Mouse (Mus musculus) hindbrain, embryonic 16.5 days (tissue): ENCODE measurements around the gene Itsn1. TPM values are rescaled to one million over a fixed set of nuclear protein-coding genes. Genes with fewer than 3 reads are reported as not detected.

Experiments
- ATAC-seq: fragments of 200-750 bp; cut with Nextera tagmentation; 2 replicates; pipeline ENCODE4 v1.8.0; 2017; ENCODE audit warnings: moderate TSS enrichment, moderate library complexity
- H3K27ac ChIP-seq: fragments of 300-500 bp; sonication (generic); 2 replicates; pipeline ENCODE4 v1.5.1; 2014; ENCODE audit warnings: low read depth, mild to moderate bottlenecking, control low read depth, low read length, moderate library complexity
- H3K27me3 ChIP-seq: fragments of 300-500 bp; sonication (generic); replicated peaks from 2 replicates; pipeline ENCODE4 v1.6.1; 2014; ENCODE audit warnings: low read length; ENCODE audit not compliant: control insufficient read depth, insufficient read depth
- H3K36me3 ChIP-seq: fragments of 300-500 bp; sonication (generic); 2 replicates; pipeline ENCODE4 v1.6.1; 2014; ENCODE audit warnings: mild to moderate bottlenecking, low read length, moderate library complexity, mixed read lengths; ENCODE audit not compliant: control insufficient read depth, insufficient read depth
- H3K4me1 ChIP-seq: fragments of 300-500 bp; sonication (generic); 2 replicates; pipeline ENCODE4 v1.6.1; 2014; ENCODE audit warnings: low read depth, low read length; ENCODE audit not compliant: control insufficient read depth, insufficient read depth
- H3K4me2 ChIP-seq: fragments of 300-500 bp; sonication (generic); 2 replicates; pipeline ENCODE4 v1.6.1; 2014; ENCODE audit warnings: mild to moderate bottlenecking, low read length, control low read depth, moderate library complexity
- H3K4me3 ChIP-seq: fragments of 300-500 bp; sonication (generic); 2 replicates; pipeline ENCODE4 v1.5.1; 2014; ENCODE audit warnings: mild to moderate bottlenecking, low read length, control low read depth, moderate library complexity
- H3K9ac ChIP-seq: fragments of 300-500 bp; sonication (generic); 2 replicates; pipeline ENCODE4 v1.6.1; 2014; ENCODE audit warnings: low read depth, mild to moderate bottlenecking, control low read depth, low read length, moderate library complexity
- H3K9me3 ChIP-seq: fragments of 300-500 bp; sonication (generic); 2 replicates; pipeline ENCODE4 v1.6.1; 2014; ENCODE audit warnings: mild to moderate bottlenecking, low read length, moderate library complexity; ENCODE audit not compliant: control insufficient read depth
- WGBS: fragments of 180-500 bp; shearing (Covaris S2); extraction: QIAGEN DNeasy Blood & Tissue Kit; methylation state at CpG from one replicate; pipeline ENCODE4 v1.1.7; 2014; 5-methylcytosine and 5-hydroxymethylcytosine counted together
- polyA plus RNA-seq: library from polyadenylated mRNA; unstranded; fragments of >200 nt; fragmentation: Nextera tagmentation; extraction: Ambion mirVana; gene quantifications from 2 replicates; pipeline ENCODE4 v1.2.1, GENCODE M21; 2015

The Itsn1 gene
- polyA plus RNA-seq, 1 experiment from 2014 or later: 49.6 TPM

DNA sequence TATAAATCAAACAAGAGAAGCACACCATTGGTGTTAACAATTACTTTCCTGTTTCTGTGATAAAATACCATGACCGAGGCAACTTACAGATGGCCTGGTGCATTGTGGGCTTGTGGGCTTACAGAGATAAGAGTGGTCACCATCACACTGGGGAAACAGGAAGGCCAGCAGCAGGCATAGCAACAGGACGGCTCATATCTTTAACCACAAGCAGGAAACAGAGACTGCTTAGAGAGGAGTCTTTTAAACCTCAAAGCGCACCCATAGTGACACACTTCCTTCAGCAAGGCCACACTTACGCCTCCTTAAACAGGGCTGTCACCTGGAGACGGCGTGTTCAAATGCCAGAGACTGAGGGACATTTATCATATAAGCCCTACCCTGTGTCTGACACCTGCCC lies 60.6 kb downstream of the Itsn1 start:
- peaks cover 7% of the 10 kb centered on the region; the same call in 1 of the 2 replicates for H3K4me1 ChIP-seq

GRCm38 (mm10) chr16:91792477-91793196 lies 63.6 kb downstream of the Itsn1 start:
- Histone ChIP-seq H3K9me3 (no peaks in the 10 kb centered on the region), H3K4me3 (no peak overlapping the region), H3K36me3 (0 out of 2 replicates have a peak, but pooled peaks cover 4% of the 10 kb centered on the region), H3K4me2 (no peak overlapping the region), H3K27me3 (no peaks in the 10 kb centered on the region), H3K9ac (no peak overlapping the region), H3K27ac (no peak overlapping the region), H3K4me1 (peaks cover 3% of the 10 kb centered on the region; the same call in 1 of the 2 replicates)
- 80% methylated on average over 8 of the region's 8 CpGs for WGBS
- no peak for ATAC-seq

More for the DNA sequence above, 60.6 kb downstream of the Itsn1 start:
- Histone ChIP-seq H3K36me3 (no peaks in the 10 kb centered on the region), H3K4me2 (no peak overlapping the region), H3K4me3 (no peak overlapping the region), H3K27me3 (no peaks in the 10 kb centered on the region), H3K9me3 (no peaks in the 10 kb centered on the region), H3K9ac (no peak overlapping the region), H3K27ac (no peak overlapping the region)
- WGBS: 76% methylated on average over 6 of the region's 6 CpGs
- ATAC-seq: no peak

GRCm38 (mm10) chr16:91793507-91794278 lies 64.6 kb downstream of the Itsn1 start:
- no peak for ATAC-seq
- Histone ChIP-seq H3K27ac (no peak overlapping the region), H3K36me3 (0 out of 2 replicates have a peak, but pooled peaks cover 4% of the 10 kb centered on the region), H3K27me3 (no peaks in the 10 kb centered on the region), H3K4me3 (no peak overlapping the region), H3K9ac (no peak overlapping the region), H3K4me2 (no peak overlapping the region), H3K9me3 (no peaks in the 10 kb centered on the region), H3K4me1 (peaks cover 3% of the 10 kb centered on the region; the same call in 1 of the 2 replicates)
- WGBS: 91% methylated on average over 13 of the region's 13 CpGs

DNA sequence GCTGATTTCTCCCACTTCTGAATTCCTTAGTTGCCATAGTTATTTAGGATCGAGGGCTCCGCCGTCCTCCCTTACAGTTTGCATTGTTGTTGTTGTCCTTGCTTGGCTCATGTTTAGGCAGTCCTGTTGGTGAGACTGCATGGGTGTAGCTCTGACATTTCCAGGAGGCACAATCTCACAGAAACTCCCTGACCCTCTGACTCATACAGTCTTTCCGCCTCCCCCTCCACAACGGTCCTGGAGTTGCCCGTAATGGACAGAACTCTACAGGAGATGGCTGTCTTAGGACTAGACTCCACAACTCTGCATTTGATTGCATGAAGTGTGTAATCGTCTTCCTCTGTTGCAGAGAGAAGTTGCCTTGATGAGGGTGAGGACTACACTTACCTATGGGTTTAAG lies 65.2 kb downstream of the Itsn1 start:
- Histone ChIP-seq H3K27ac (no peak overlapping the region), H3K36me3 (0 out of 2 replicates have a peak, but pooled peaks cover 4% of the 10 kb centered on the region), H3K27me3 (no peaks in the 10 kb centered on the region), H3K4me1 (peaks cover 3% of the 10 kb centered on the region; the same call in 1 of the 2 replicates), H3K4me3 (no peak overlapping the region), H3K9me3 (no peaks in the 10 kb centered on the region), H3K4me2 (no peak overlapping the region), H3K9ac (no peak overlapping the region)
- WGBS: 96% methylated on average over 7 of the region's 7 CpGs
- ATAC-seq: no peak

DNA sequence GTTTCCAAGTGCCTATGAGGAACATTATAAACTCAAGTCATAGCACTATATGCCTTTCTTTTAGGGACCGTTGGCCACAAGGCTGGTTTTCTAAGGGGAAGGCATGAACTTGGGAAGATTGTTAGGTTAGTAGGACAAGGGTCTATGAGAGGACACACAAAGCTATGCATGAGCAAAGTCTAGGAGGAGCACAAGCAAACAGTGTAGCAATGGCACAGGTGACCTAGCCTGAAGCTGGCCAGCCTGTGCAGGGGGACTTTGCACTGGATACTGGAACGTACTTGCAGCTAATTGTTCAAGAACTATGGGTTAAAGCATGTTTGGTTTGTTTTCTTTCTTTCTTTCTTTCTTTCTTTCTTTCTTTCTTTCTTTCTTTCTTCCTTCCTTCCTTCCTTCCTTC lies 66.0 kb downstream of the Itsn1 start:
- 95% methylated on average over 2 of the region's 2 CpGs for WGBS
- no peak overlapping the region for H3K4me3 ChIP-seq
- H3K27ac ChIP-seq: no peak overlapping the region

GRCm38 (mm10) chr16:91795606-91796005 lies 66.5 kb downstream of the Itsn1 start:
- Histone ChIP-seq H3K4me3 (no peak overlapping the region), H3K36me3 (0 out of 2 replicates have a peak, but pooled peaks cover 4% of the 10 kb centered on the region), H3K4me2 (no peak overlapping the region), H3K4me1 (no peaks in the 10 kb centered on the region), H3K9ac (no peak overlapping the region), H3K27ac (no peak overlapping the region), H3K27me3 (no peaks in the 10 kb centered on the region), H3K9me3 (no peaks in the 10 kb centered on the region)
- ATAC-seq: no peak
- WGBS: 97% methylated on average over 9 of the region's 9 CpGs

More for the DNA sequence above, 66.0 kb downstream of the Itsn1 start:
- H3K9me3 ChIP-seq: no peaks in the 10 kb centered on the region
- no peak overlapping the region for H3K9ac ChIP-seq
- H3K4me1 ChIP-seq: peaks cover 3% of the 10 kb centered on the region; the same call in 1 of the 2 replicates
- no peaks in the 10 kb centered on the region for H3K27me3 ChIP-seq
- no peak for ATAC-seq
- 0 out of 2 replicates have a peak, but pooled peaks cover 4% of the 10 kb centered on the region for H3K36me3 ChIP-seq
- H3K4me2 ChIP-seq: no peak overlapping the region

GRCm38 (mm10) chr16:91801426-91801825 lies 72.3 kb downstream of the Itsn1 start:
- Histone ChIP-seq H3K4me2 (no peak overlapping the region), H3K4me3 (no peak overlapping the region), H3K36me3 (peaks cover 15% of the 10 kb centered on the region), H3K9ac (no peak overlapping the region), H3K4me1 (no peaks in the 10 kb centered on the region), H3K9me3 (no peaks in the 10 kb centered on the region), H3K27ac (no peak overlapping the region), H3K27me3 (no peaks in the 10 kb centered on the region)
- ATAC-seq: no peak
- 89% methylated on average over 13 of the region's 13 CpGs for WGBS

DNA sequence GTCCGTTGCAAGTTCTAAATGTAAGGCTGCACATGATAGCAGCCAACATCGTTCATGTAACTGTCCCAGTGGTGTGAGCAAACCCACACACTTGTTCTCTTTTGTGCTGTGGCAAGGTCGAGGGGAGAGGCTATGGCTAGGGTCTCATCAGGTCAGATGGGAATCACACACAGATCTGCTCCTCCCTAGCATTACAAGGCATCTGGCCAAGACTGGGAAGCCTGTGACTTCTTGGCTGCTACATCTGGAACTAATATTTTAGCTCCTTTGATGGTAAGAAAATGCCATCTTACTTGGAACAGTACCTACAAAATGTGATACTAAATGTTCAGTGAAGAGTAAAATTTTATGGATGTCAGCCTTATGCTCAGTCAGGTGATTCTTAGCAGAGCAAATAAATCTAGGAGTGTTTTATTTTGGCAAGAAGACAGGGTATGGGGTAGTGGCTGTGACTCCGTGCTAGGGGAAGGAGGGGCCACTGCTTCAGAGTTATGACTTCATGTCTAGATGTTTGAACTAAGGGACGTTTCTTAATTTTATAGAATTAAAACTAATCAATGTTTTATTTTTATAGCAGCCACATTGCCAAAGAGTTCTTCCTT lies 73.5 kb downstream of the Itsn1 start:
- Histone ChIP-seq H3K9me3 (no peaks in the 10 kb centered on the region), H3K36me3 (peaks cover 16% of the 10 kb centered on the region), H3K4me1 (no peaks in the 10 kb centered on the region), H3K9ac (no peak overlapping the region), H3K27me3 (no peaks in the 10 kb centered on the region), H3K27ac (no peak overlapping the region), H3K4me3 (no peak overlapping the region), H3K4me2 (no peak overlapping the region)
- 78% methylated on average over 5 of the region's 5 CpGs for WGBS
- ATAC-seq: no peak

GRCm38 (mm10) chr16:91804418-91804817 lies 75.3 kb downstream of the Itsn1 start:
- Histone ChIP-seq H3K4me2 (no peak overlapping the region), H3K36me3 (peaks cover 19% of the 10 kb centered on the region), H3K9me3 (no peaks in the 10 kb centered on the region), H3K4me1 (no peaks in the 10 kb centered on the region), H3K27ac (no peak overlapping the region), H3K9ac (no peak overlapping the region), H3K27me3 (no peaks in the 10 kb centered on the region), H3K4me3 (no peak overlapping the region)
- no peak for ATAC-seq
- WGBS: 86% methylated on average over 8 of the region's 8 CpGs
